Mouse (Mus musculus): ENCODE data around the gene Trappc6a.

The Trappc6a gene

DNA sequence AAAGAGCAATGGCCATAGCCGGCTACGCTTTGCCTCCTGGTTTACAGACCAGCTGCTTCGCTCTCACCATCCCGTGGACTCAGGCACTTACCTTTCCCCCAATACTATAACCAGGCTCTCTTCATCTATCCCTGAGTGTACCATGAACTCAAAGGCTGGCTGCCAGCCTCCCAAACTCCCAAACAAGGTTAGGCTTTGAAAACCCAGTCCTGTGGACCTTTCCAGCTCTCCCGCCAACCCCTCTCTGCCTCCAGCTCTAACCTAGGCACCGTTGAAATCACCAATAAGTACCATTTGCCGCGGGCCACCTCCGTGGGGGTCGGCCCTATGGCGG lies 53.2 kb downstream of the Trappc6a start:
- no peak for DNase-seq (ENCODE audit: low spot score)

- DNase-seq (ENCODE audit: low spot score) = peak; percentile 90
Measured at GRCm38 (mm10) chr7:19561765-19562642, 53.8 kb downstream of the Trappc6a start.

GRCm38 (mm10) chr7:19562643-19563410 lies 54.6 kb downstream of the Trappc6a start, which contains the start of gene Ppp1r37:
Gene Ppp1r37, minus strand, starts transcription at chr7:19563076.
- no peak for DNase-seq (ENCODE audit: low spot score)

DNA sequence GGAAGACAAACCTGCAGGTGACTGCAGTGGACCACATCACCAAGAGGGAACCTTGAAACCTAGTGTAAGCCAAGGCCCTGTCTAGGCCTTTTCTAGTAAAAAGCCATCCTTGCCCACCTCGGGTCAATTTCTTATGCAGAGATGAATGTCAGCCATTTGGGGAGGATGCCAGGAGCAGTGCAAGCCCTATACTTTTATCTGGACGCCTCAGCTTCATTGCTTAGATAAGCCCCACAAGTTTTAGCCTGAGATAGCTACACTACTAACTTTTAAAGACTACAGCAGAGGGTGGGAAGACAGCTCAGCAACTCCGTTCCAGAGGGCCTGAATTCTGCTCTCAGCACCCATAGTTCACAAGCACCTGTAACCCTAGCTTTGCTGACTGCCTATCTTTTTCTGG lies 55.7 kb downstream of the Trappc6a start:
- no peak for DNase-seq (ENCODE audit: low spot score)

DNA sequence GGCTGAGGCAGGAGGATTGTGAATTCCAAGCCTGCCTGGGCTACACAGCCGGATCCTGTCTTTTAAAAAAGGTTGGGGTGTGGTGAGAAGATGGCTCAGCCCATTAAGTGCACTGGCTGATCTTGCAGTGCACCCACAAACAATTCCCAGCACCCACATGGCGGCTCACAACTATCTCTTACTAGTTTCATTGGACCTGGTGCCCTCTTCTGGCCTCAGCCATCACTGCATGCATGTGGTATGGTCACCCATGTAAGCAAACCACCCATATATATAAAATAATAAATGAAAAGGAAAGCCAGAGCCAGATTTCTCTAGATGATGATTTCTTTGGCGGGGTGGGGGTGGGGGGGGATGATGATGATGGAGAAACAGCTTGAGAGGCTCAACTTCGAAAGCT lies 56.3 kb downstream of the Trappc6a start:
- no peak for DNase-seq (ENCODE audit: low spot score)

Measured in urinary bladder, postnatal 14 days (tissue).